Mouse (Mus musculus) thymus, postnatal 14 days (tissue): Measurements from ENCODE around the gene Arid2.
"Not testable (repeated sequence)": the region's sequence is repeated elsewhere in the genome, so short reads cannot be mapped to it uniquely, and the experiment has no call there.

Source experiments
- DNase-seq: peaks from one replicate; pipeline ENCODE4 v3.0.0; 2021

The Arid2 gene

GRCm38 (mm10) chr15:96287369-96287975 lies at the start of gene Arid2:
Gene Arid2 (plus strand): TSS chr15:96287518.
- DNase-seq = peak; percentile 78

GRCm38 (mm10) chr15:96238071-96238470 lies 49.2 kb upstream of the Arid2 start:
- DNase-seq = no peak

DNA sequence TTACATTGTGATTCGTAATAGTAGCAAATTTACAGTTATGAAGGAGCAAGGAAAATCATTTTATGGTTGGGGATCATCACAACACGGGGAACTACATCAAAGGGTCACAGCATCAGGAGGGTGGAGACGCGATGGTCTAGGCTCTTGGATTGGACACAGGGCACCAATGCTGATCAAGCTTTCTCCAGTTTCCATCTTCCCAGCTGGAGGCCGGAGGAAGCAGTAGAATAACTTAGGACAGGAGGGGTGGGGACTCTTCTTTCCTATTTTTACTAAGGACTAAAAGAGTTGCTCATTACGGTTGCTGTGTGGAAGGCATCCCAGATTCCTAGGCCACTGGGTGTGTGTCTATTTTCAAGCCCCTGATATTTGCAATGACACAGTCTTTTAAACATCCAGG lies 43.1 kb upstream of the Arid2 start:
- DNase-seq = no peak

DNA sequence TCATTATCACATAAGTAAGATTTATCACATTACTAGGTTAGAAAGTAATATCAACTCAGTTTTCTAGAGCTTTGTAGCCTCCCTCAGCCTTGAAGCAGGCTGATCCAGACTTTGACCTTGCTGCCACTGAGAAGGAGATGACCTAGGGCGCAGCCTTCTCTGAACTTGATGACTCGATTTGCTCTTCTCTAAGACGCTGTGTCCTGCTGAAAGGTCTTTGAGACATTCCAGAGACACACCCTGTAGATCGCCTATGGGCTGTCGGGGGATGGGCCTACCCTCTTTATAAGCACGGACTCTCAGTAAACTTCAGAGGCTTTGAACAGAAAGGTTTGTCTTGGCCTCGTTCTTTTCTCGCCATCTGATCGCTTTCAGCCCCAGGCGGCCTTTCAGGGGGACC lies 42.6 kb upstream of the Arid2 start:
- DNase-seq = not testable (repeated sequence)

DNA sequence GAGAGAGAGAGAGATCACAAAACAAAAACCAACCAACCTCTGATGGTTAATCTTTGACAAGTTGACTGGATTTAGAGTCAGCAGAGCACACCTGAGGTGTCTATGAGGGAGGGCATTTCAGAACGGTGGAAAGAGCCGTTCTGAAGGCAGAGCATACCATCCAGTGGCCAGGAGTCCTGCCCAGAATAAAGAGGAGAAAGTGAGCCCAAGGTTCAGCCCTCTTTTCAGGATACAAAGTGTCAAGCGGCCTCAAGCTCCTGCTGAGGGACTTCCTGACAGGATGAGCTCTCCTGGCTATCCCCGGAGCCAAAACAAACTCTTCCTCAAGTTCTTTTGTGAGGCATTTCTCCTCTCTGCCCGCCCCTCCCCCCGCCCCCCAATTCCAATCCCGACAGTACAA lies 33.5 kb upstream of the Arid2 start:
- DNase-seq = no peak

- peak; percentile 25 for DNase-seq
Observed at GRCm38 (mm10) chr15:96254356-96254755, 33.0 kb upstream of the Arid2 start.

DNA sequence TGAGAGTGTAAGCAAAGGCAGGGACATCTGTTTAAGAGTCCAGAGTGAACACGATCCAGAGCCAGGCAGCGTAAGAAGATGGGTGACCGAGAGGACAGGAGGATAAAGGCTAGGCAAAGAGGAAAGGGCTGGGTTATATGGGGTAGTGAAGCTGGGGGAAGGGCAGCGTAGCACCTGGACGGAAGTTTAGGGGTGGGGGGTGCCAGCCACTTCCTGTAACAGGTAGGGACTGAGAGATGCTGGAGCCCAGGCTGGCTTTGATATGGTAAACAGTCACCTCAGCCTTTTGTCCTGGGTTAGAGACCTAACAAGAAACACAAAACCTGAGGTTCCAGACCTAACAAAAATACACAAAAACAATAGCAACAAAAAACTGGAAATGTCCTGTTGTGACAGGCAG lies 29.5 kb upstream of the Arid2 start:
- peak; percentile 79 for DNase-seq

DNA sequence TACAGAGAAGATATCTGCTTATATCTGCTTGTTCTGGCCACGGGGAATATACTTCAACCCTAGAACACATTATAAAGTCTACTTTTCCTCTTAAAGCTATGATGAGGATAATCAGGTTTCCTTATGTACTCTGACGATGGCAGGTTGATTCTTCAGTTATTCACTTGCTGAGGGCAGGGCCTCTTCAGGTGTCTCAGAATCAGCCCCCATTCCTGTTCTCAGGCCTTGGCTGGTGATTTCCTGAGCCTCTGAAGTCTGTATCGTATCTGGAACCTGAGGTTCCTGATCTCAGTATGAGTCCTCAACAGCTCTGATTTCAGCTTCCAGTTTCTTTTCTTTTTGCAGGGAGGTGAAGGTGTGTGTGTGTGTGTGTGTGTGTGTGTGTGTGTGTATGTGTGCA lies 22.7 kb upstream of the Arid2 start:
- DNase-seq = no peak

- no peak for DNase-seq
Observed at GRCm38 (mm10) chr15:96267933-96268332, 19.4 kb upstream of the Arid2 start.

GRCm38 (mm10) chr15:96268610-96269009 lies 18.7 kb upstream of the Arid2 start:
- no peak for DNase-seq

DNA sequence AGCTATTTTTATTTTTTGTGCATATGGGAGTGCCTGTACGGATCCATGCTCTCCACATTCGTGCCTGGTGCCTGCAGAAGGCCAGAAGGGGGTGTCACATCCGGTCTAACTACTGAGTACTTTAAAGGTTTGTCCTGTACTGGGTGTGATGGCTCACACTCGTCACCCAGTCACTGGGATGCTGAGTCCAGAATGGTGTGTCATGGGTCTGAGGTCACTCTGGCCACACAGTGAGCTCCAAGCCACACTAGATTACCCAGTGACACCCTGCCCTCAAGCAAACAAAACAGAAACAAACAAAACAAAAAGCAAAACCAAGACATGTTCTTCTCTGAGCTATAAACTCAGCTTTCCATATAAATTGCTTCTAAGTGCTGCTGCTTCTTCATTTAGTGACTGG lies 17.9 kb upstream of the Arid2 start:
- no peak for DNase-seq

DNA sequence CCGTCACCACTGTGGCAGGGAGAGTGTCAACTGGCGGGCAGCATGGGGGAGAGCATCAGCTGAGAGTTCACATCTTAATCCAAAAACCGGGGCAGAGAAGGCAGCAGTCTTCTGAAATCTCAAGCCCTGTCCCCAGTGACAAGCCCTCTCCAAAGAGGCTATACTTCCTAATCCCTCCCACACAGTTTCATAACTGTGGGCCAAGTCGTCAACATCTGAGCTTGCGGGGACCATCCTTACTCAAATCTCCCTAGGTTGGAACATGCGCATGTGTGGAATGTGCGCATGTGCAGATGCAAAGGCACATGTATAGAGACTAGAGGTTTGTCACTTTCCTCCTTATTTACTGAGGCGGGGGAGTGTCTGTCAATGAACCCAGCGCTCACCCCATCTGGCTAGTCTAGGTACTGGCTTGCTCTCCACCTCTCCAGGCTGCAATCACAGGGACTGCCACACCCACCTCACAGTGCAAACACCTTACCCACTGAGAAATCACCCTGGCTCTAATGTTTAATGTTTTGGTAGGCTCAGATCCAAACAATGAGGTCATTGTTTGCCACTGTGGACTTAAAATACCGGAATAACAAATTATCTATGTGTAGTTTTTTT lies 16.9 kb upstream of the Arid2 start:
- no peak for DNase-seq

DNA sequence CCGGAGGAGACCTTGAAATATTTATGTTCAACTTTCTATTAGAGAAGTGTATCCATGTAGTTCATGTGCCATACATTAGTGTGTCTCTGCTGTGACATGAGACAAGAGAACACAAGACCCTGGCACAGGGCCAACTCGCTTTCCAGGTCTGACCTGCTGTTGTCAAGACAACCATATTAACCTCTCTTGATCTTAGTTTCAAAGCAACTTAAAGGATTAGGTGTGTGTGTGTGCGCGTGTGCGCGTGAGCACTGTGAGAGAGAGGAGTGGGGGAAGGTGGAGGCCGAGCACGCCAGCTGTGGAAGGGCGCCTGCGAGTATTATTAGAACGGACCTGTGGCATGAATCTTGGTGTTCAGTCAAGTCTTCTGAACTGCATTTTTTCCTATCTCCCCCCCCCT lies 15.0 kb upstream of the Arid2 start:
- peak; percentile 55 for DNase-seq

DNA sequence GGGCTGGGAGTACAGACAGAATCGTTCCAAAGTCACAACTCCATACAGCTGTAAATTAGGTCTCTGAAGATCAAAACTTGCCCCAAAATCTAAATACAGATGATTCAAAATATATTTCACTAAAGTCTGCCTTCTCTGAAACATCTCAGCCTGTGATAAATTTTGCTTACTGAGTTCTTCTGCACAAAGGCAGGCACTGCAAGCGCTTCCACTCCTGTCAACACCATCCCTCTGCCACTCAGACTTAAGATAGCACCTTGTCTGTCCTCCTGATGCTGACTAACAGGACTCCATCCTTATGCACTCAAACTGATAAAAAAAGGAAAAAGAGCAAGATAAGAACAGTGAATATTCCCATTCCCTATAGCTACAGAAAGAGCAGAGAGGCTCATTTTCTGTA lies 13.0 kb upstream of the Arid2 start:
- no peak for DNase-seq

- DNase-seq = peak; percentile 54
Observed at GRCm38 (mm10) chr15:96275198-96275597, 12.1 kb upstream of the Arid2 start.

- no peak for DNase-seq
Observed at GRCm38 (mm10) chr15:96275810-96276493, 11.4 kb upstream of the Arid2 start.

DNA sequence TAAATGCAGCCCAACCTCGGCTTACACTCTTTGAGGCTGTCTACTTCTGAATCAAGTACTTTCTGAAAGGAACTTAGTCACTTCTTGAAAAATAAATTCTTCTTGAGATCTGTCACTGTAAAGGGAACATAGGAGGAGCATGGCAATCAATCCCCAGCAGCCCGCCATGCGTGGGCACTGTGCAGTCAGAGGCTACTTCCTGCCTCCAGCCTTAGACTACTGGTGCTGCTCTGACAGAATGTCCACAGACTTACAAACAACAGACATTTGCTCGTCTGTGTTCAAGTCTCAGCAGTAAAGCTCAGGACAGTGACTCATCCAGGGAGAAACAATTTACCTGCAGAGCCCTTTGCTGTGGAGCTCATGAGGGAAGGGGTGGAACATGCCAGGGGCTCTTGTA lies 10.3 kb upstream of the Arid2 start:
- no peak for DNase-seq

DNA sequence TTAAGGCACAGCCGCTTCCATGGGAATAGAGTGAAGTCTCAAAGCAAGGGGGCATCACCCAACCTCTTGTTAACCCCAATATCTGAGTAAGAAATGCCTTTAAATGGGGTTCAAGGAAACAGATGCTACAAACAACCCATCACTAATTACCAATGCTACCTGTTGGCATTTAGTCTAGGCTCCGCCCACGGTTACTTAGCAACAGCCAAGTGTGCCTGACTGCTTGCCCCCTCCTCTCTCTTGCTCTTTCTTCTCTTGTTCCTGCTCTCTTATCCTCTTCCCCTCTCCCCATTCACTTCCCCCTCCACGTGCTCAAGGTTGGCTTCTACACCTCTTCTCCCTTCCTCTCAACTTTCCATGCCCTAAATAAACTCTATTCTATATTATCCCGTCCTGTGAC lies 6.1 kb upstream of the Arid2 start:
- peak; percentile 40 for DNase-seq

- DNase-seq = no peak
Observed at GRCm38 (mm10) chr15:96283141-96283540, 4.2 kb upstream of the Arid2 start.

GRCm38 (mm10) chr15:96283920-96284431 lies 3.3 kb upstream of the Arid2 start:
- peak; percentile 72 for DNase-seq

- DNase-seq = no peak
Observed at GRCm38 (mm10) chr15:96284711-96285322, 2.5 kb upstream of the Arid2 start.

GRCm38 (mm10) chr15:96285323-96286014 lies 1.8 kb upstream of the Arid2 start:
- DNase-seq = peak; percentile 76
